Mouse (Mus musculus): Measurements from ENCODE around the gene 2610001J05Rik. TPM values are rescaled to one million over a fixed set of nuclear protein-coding genes. Genes with fewer than 3 reads are reported as not detected.
A peak's percentile ranks its signal among the peaks of the same experiment; 100 is the strongest.
"Not testable (repeated sequence)": the region's sequence is repeated elsewhere in the genome, so short reads cannot be mapped to it uniquely, and the experiment has no call there.

Gene 2610001J05Rik
- 26.4 and 37.2 TPM in 2 replicates for polyA plus RNA-seq (2012; rRNA removed)

DNA sequence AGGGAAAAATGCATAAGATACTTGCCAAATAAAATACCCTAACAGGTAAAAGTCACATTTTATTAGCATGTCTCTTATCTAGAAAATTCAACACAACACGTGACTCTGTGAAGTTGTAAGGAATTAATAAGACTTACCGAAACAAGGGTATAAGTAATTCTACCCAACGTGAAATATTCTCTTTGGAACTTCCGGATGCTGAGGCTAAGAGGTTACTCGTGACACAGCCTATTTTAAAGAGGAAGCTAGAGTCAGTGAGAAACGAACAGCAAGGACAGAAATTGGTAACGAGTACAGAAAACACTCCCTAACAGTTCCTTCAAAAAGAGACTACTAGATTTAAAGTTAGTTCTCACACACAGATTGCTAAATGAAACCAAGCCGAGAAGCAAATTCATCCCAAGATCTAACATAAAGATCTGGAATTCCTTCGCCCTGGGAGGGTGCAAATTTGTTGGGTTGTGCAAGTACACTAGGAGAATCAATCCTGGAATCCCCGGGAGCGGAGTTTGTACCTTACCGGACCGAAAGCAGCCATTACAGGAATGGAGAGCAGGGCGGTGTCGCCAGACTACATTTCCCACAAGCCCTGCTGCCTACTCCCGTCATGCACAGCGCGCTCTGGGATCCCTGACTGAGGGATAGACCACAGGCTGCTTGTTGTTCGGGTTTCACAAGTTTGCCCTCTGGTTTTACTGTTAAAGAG, at the start of gene 2610001J05Rik:
TSS of gene 2610001J05Rik (minus strand) at position 600 of the 706 bp plus-strand sequence.
- peak; percentile 77 for DNase-seq (ENCODE audit: low read depth, low spot score)
- under 1% methylated on average over 19 of the region's 19 CpGs for WGBS

DNA sequence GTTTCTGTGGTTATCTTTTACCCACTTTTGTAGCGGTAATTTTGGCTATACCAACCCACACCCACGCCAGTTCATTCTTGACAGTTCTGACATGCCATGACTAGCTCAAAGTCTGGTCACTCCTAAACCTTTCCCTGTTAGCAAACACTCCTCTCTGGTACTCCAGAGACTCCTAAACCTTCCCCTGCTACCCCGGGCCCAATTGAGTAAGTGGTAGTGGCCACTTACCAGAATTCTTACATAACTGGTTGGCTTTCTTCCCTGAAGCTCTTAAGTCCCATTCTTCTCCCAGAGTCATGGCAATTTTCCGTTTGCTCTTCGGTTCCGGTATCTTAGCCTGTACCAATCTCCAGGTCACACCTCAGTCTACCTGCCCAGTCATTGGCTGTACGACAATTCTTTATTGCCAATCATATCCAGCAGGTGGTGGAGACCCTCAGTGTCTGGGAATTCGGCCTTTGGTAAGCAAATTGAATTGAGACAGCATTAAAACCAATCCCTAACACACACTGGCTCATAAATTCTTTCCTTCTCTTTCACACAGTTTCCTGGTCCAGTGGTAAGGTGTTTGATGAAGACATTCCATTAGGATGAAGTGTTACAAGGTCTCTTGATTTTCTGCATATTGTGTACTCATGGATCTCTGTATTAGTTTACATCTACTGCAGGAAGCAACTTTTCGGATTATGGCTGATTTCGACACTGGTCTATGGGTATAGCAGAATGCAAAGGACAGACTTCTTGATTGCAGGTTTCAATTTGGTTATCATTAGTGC, 38.6 kb upstream of the 2610001J05Rik start:
- no peak for DNase-seq (ENCODE audit: low read depth, low spot score)
- WGBS: 84% methylated on average over 10 of the region's 10 CpGs

DNA sequence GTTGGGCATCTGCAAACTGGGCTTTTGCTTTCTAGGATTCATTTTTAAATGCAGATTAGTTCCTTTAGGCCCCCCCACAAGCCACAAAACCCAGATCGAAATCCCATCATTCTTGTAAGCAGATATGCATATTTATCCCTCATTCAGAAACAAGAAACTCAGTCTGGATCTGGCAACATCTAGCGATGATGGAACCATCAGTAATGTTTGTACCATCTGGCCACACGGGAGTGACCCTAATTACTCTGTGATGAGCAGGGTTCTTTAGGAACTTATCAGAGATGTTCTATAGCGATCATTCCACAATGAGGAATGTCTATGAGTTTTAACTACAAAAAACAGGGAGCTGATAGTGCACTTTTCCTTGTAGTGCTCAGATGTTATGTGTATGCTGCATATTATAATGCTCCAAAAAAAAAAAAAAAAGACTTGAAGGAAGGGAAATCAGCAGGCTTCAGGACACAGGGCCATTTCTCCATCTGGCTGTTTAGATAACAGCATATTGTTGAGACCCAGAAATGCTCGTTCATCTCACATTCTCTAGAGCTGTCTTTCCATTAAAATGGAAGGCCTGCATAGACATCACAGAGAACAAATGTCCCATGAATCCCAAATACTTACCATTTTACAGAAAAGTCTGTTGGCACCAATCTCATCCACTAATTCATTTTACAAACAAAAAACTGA, 31.8 kb upstream of the 2610001J05Rik start:
- 90% methylated on average over 5 of the region's 5 CpGs for WGBS
- no peak for DNase-seq (ENCODE audit: low read depth, low spot score)

DNA sequence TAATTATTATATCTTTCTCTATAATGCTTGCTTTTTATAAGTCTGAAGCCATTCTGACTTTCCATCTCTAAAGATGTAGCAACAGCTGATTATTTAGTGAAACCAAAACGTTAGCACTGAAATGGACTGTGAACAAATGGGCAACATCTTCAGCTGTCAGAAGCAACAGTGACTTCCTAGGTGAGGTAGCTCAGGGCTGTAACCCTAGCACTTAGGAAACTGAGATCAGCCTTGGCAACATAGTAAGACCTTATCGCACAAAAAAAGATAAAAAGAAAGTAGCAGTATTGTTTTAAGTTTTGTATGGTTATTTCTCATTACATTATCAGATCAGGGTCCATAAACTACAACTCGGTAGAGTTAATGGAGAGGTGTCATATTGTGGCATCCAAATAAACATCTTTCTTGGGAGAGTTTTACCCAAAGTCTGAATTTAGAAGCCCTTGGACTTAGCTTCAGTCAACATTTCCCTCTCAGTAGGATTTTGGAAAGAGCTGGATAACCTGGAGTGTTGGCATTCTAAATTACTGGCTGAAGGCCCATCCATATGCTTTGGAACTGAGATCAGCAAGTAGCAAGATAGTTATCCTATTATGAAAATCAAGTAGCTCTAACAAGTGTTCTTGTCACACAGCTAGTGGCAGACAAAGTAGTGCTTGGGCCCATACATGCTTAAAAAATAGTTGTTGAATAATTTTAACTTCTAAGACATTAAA, 13.7 kb upstream of the 2610001J05Rik start:
- 79% methylated on average over 3 of the region's 3 CpGs for WGBS
- DNase-seq (ENCODE audit: low read depth, low spot score): no peak

DNA sequence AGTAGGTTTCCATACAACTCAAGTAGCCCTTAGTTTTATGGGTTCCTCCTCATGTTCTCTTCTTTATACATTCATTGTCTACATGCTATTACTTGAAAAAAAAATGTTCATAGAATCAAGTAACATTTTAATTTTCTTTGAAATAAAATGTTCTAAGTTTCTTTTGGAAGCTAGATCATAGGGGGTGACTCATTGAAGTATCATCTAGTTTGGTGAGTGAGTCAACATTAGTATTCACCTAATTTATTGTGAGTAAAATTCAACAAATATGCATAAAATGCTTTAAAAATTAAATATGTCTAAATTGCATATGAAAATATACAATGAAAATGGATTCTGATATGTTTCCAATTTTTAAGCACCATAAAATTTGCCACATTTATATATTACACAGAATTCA, 11.6 kb upstream of the 2610001J05Rik start:
- no peak for DNase-seq (ENCODE audit: low read depth, low spot score)

DNA sequence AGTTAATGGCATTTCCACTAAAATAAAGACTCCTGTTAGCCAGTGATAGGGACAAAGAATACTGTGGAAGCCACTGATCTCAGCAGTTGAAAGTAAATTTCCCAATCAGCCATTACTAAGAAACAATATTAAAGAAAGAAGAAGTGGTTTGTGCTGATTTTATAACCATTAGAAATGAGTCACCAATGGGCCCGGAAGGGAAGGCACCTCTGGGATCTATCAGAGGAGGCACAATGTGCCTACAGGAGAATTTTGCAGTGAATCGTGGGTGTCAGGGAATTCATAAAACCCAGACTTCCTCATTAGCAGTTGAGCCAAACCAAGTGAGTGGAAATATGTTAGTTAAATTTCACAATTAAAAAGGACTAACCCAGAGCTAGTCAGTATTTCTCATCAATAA, 2.6 kb upstream of the 2610001J05Rik start:
- no peak for DNase-seq (ENCODE audit: low read depth, low spot score)
- WGBS: 85% methylated on average over 2 of the region's 2 CpGs

DNA sequence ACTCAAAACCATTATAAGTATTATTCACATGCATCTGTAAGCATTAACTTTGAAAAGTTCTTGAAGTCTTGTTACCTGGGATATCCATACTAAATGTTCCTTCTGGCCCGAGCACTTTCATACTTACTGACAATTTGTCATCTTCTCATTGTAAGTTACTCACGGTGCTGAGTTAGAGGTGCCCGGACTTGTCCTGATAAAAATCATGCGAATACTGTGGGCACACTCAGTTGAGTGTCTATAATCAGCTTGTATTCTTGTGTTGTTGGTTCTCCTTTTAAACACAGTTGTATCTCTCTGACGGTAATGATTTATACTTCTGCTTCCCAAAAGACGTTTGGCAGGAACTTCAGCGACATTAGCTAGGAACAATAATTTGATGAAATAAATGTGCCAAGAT, 758 bp upstream of the 2610001J05Rik start:
- 42% methylated on average over 7 of the region's 7 CpGs for WGBS
- DNase-seq (ENCODE audit: low read depth, low spot score): no peak

DNA sequence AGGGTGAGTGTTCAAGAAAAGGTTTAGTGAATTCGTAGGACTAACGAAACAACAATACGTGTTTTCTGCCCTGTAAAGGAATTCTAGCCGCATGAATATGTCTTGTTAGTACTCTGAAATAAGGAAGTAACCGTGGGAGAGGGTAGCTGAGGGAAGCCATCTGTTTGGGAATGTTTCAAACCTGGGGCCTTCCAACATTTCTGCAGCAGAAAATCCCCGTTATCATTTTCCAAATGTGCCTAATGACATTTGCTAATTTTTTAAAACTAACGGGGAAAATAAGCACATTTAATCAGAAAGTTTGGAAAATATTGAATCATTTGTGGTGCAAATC, 274 bp upstream of the 2610001J05Rik start:
- DNase-seq (ENCODE audit: low read depth, low spot score): no peak
- WGBS: 1% methylated on average over 7 of the region's 7 CpGs

DNA sequence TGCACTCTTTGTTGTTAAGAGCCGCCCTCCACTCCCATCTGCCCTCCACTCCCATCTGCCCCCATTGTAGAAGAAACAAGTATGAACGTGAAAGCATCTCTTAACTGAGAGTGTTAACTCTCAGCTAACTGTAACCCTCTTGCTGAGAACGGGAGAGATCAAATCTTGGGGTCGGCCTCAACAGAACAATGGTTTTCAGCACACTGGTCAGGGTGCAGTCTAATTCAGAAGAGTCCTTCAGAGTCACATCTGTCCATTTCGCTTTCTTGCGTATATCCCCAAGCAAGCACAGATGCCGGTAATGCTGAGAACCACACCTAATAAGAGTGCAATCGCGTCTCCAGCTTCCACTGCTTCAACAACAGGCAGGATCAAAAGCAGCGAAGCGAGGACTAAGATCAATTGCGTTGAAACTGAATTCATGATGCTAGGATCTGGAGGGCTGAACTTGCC, 1.0 kb downstream of the 2610001J05Rik start:
- 20% methylated on average over 12 of the region's 12 CpGs for WGBS
- DNase-seq (ENCODE audit: low read depth, low spot score): peak; percentile 22

DNA sequence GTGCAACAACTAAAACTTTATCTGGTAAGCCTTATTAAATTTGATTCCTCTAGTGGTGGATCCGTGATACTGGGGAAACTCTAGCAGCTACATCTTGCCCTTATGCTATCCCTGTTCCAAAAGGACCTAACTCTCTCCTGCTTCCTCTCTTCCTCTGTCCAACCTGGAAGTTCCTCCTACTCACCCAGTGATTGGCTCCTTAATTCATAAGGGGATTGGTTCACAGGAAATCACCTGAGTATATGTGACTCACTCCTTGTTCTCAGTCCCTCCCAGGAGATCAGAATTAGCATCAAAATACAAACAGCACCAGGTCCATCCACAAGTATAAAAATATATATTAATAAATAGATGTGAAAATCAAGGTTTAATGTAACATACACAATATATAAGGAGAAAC, 10.7 kb downstream of the 2610001J05Rik start:
- DNase-seq (ENCODE audit: low read depth, low spot score): no peak
- 83% methylated on average over 1 of the region's 1 CpGs for WGBS

DNA sequence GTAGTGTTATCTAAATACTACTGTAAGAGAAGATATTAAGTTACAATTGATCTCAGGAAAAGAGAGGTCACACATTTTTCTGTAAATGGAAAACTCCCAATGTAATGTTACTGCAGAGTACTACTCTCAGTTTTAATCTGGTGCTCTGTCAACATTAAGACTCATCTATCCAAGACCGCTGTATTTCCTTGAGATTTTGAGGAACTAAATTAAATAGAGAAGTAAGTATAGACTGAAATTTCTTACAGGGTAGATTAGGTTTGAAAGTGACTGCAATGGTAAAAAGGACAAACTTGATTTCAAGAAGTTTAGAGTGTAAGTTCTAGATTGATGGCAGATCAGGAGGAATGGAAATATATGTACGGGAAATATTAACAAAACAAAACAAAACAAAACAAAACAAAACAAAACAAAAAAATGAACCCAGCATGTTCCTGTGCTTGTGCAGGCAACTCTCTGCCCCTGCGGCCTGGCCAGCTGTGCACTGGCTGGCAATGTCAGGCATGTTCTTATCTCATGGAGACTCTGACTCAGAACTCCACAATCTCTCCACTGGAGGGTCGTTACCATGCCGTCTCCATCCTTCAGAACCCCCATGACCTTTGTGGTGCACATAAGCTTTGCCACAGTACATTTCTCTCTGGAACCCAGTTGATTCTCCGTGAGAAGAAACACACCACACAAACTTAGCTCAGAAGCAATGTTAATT, 11.3 kb downstream of the 2610001J05Rik start:
- DNase-seq (ENCODE audit: low read depth, low spot score): no peak
- 81% methylated on average over 6 of the region's 6 CpGs for WGBS

DNA sequence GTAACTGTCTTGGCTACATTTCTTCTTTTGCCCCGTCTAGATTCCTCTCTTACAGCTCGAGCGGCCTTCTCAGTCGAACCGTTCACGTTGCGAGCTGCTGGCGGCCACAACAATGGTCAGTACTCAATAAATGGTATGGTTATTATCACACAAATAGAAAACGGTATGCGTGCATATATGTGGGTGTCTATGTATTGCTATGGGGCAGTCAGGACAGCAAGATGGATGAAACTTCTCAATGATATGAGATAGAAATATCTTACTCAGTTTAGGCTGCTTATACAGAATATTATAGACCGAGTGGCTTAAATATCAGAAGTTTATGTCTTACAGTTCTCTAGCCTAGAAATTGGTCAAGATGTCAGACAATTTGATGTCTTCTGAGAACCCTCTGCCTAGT, 17.1 kb downstream of the 2610001J05Rik start:
- WGBS: 41% methylated on average over 11 of the region's 11 CpGs
- no peak for DNase-seq (ENCODE audit: low read depth, low spot score)

DNA sequence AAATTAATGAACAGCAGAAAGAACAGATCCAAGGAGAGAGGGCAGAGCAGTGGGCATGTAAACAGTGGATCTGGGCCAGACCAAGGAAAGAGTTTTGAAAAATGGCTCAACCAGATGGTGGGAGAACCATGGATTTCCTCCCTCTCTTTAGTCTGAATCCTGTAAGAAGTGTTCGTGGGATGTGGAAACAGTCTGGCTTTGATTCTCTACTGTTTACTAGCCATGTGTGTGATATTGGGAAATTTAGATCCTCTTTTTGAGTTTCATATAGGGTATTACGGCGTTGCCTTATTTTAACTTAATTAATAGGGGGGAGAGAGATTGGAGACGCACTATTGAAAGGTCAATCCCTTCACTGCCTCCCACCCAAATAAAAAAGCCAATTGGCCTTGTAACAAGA, 18.1 kb downstream of the 2610001J05Rik start:
- DNase-seq (ENCODE audit: low read depth, low spot score): no peak
- WGBS: 87% methylated on average over 4 of the region's 4 CpGs

DNA sequence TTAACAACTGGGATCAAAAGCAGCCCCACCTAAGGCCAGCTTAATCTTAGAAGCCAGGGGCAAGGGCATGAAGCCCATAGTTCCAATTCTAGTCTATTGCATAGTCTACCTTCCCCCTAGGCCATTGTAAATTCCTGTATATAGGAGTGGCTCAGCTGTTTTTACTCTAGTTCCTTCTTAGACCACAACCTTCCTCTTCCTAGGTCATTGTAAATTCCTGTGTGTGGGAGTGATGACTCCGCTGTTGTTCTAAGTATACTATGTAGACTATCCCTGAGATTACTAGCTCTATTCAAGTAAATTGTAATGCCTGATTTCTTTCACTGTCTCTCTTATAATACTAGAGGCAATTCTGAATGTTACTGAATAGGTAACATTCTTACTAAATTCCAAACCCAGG, 25.3 kb downstream of the 2610001J05Rik start:
- not testable (repeated sequence) for DNase-seq (ENCODE audit: low read depth, low spot score)
- WGBS: 83% methylated on average over 1 of the region's 1 CpGs

DNA sequence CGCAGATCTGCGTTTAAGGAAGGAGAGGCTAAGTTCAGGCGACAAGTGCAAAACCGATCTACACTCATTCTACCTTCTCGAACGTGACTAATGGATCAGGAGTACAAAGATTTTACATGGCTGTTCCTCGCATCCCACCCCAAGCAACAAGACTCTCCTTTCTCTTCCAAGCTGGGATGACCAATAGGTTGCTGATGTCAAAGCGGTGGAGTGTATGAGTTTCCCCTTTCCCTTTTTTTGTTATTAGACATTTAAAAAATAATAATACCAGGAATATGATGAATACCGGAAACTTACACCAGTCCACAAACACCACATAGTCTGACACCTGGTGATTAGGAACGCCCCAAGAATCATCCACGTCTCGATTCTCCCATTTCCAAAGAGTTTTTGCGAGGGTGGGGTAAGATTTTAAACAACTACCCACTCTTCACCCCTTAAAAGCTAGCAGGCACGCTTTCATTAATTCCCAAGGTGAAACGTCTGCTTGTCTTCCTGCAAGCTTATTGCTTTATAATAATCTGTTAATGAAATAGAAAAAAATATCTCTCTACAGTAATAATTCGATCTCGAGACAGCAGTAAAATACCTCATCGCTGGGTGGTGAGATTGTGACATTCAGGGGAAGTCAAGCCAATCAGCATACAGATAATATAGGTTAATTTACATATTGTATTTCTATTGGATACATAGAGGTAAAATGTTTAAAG, 31.8 kb downstream of the 2610001J05Rik start, which contains the start of gene Gpr85:
TSS of gene Gpr85 (minus strand) at position 598 of the 710 bp plus-strand sequence.
- no peak for DNase-seq (ENCODE audit: low read depth, low spot score)
- 42% methylated on average over 18 of the region's 18 CpGs for WGBS

DNA sequence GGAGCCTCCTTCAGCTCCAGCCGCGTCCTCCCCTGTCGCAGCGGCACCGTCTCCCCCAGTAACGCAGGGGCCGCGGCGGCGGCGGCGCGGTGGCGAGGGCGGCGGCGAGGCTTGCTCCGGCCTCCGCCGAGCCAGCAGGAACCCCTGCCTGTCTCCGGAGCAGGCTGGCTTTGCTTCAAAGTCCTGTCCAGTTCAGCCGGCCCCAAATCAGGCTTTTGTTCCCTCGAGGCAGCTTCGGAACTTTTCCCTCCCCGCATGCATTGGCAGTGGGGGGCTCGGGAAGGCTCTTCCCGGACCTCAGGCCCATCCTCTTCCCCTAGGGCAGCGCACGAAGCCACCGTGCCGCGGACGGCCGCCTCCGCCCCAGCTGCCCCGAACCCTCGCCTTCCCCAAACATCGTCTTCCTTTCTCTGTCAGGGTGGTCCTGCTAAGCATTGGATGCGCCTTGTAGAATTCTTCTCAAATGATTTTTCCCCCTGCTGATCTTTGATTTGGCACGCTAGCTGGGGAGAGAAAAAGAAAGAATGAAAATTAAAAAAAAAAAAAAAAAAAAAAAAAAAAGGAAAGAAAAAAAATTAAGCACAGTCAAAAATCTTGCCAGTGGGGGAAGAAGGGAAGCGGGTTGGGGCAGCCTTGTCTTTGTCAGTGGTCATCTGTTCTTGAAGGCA, 32.5 kb downstream of the 2610001J05Rik start:
- DNase-seq (ENCODE audit: low read depth, low spot score): no peak
- 1% methylated on average over 41 of the region's 41 CpGs for WGBS

DNA sequence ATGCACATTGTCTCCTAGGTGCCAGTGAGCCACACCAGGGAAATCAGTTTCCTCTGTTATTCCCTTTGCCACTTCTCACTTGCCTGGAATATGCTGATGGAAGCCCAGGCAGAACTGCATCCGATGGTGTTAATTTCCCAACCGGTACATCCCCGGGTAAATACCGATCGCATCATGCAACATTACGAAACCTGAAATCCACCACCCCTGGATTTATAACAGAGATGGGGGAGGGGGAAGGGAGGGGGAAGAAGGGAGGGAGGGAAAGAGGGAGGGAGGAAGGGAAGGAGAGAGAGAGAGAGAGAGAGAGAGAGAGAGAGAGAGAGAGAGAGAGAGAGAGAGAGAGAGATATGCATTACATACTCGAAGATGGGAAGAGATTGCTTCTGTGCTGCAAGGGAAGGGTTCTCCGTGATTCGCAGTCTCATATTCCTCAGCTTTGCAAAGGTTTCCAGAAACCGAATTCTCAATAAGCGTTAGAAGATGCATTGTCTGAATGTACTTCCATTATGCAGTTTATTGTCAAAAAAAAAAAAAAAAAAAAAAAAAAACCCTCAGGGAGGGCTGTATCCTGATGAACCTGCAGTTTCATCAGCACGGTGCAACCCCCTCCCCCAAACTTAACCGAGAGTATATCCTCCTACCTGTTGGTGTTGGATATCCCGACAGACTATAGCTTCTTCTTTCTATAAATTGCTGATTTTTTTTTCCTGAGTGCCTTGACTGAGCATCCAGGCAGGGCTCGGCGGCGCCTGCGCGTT, 33.2 kb downstream of the 2610001J05Rik start:
- 1% methylated on average over 19 of the region's 19 CpGs for WGBS
- DNase-seq (ENCODE audit: low read depth, low spot score): no peak
